Comparison of ENCODE assay signal across 8 mouse cellular contexts in genomic region chr10:76344711-76345539, GRCm38 (mm10). TPM values are rescaled to one million over a fixed set of nuclear protein-coding genes. Genes with fewer than 3 reads are reported as not detected.
DNase-seq lines count a peak whose midpoint lies in the region; ATAC-seq and TF ChIP-seq lines count a peak whose summit lies in the region.

TSS of gene Dip2a (minus strand) at chr10:76345291.

- no peaks in the 10 kb centered on the region for H3K9me3 ChIP-seq in heart, embryonic 10.5 days
- no peaks in the 10 kb centered on the region for H3K9me3 ChIP-seq in kidney, embryonic 15.5 days (replicated peaks)

- H3K9ac ChIP-seq in kidney, embryonic 15.5 days: peak within 1 kb of the TSS; percentile 81

- TF ChIP-seq CTCF in bone marrow macrophage, adult 2 months (IDR thresholded peaks at IDR 0.05; ENCODE audit: low read depth, low read length): no peak
- no peak for TF ChIP-seq CTCF in embryonic fibroblast, embryonic 13.5 days (IDR thresholded peaks at IDR 0.05; ENCODE audit: borderline replicate concordance, insufficient read depth, low read length)

- DNase-seq in A20 (ENCODE audit: low read depth, low spot score) (peak; percentile 92), liver (peak; percentile 95)
- peak; percentile 95 for DNase-seq in heart, embryonic 10.5 days (ENCODE audit: low spot score)
- peak; percentile 91 to 96 for DNase-seq in spleen, postnatal 4 days (ENCODE audit: low spot score in 2 of 2)

- no peaks in the 10 kb centered on the region for H3K27me3 ChIP-seq in heart, embryonic 10.5 days (ENCODE audit: insufficient read depth, poor library complexity, severe bottlenecking)
- no peaks in the 10 kb centered on the region for H3K27me3 ChIP-seq in kidney, embryonic 15.5 days

- ATAC-seq in kidney, embryonic 15.5 days (replicated peaks; ENCODE audit: low FRiP score): peak; percentile 96
- peak; percentile 82 for ATAC-seq in monocyte, adult 5-6 weeks (replicated peaks; ENCODE audit: insufficient number of reproducible peaks, low FRiP score, low TSS enrichment, poor library complexity, severe bottlenecking)

- under 1% methylated on average over 93 of the region's 94 CpGs for WGBS in heart, embryonic 10.5 days
- whole genome bisulfite sequencing in kidney, embryonic 15.5 days: 1% methylated on average over 87 of the region's 94 CpGs

- TF ChIP-seq POLR2A in bone marrow macrophage, adult 2 months (IDR thresholded peaks at IDR 0.05; ENCODE audit: borderline replicate concordance, low read depth, low read length): no peak
- no peak; the same call in none of the 2 replicates for TF ChIP-seq POLR2A in embryonic fibroblast, embryonic 13.5 days (IDR thresholded peaks at IDR 0.05; ENCODE audit: low read depth, low read length)

- peak within 1 kb of the TSS; percentile 87 for H3K4me2 ChIP-seq in kidney, embryonic 15.5 days

- H3K36me3 ChIP-seq in heart, embryonic 10.5 days: peaks cover 10% of the 10 kb centered on the region
- H3K36me3 ChIP-seq in kidney, embryonic 15.5 days: peaks cover 10% of the 10 kb centered on the region

- H3K4me1 ChIP-seq in bone marrow macrophage, adult 2 months (ENCODE audit: control insufficient read depth, insufficient read depth, low read length): peaks cover 13% of the 10 kb centered on the region
- H3K4me1 ChIP-seq in embryonic fibroblast, embryonic 13.5 days (ENCODE audit: control insufficient read depth, insufficient read depth, low read length): no peaks in the 10 kb centered on the region
- peaks cover 18% of the 10 kb centered on the region for H3K4me1 ChIP-seq in heart, embryonic 10.5 days
- H3K4me1 ChIP-seq in kidney, embryonic 15.5 days: peaks cover 28% of the 10 kb centered on the region

- H3K4me3 ChIP-seq in bone marrow macrophage, adult 2 months (ENCODE audit: insufficient read depth, low read length): peak within 1 kb of the TSS; percentile 73
- H3K4me3 ChIP-seq in embryonic fibroblast, embryonic 13.5 days (ENCODE audit: insufficient read depth, low read length): peak within 1 kb of the TSS; percentile 79
- peak within 1 kb of the TSS; percentile 88 for H3K4me3 ChIP-seq in heart, embryonic 10.5 days
- H3K4me3 ChIP-seq in kidney, embryonic 15.5 days (replicated peaks): peak within 1 kb of the TSS; percentile 70

- H3K27ac ChIP-seq in bone marrow macrophage, adult 2 months (ENCODE audit: insufficient read depth, low read depth, low read length): no peak within 1 kb of the TSS
- no peak within 1 kb of the TSS for H3K27ac ChIP-seq in embryonic fibroblast, embryonic 13.5 days (ENCODE audit: insufficient read depth, low read length)
- peak within 1 kb of the TSS; percentile 95 for H3K27ac ChIP-seq in heart, embryonic 10.5 days
- H3K27ac ChIP-seq in kidney, embryonic 15.5 days: peak within 1 kb of the TSS; percentile 84

RNA-seq across cellular contexts. Expression of gene Dip2a, which starts in this region (rescaled TPM):
- 10.8 and 12.1 TPM in 2 replicates for polyA plus RNA-seq in bone marrow macrophage, adult 2 months (2012; ENCODE audit: insufficient read depth, insufficient read length, missing spikeins)
- 28.2 and 30.9 TPM in 2 replicates for polyA plus RNA-seq in embryonic fibroblast, embryonic 13.5 days (2011; ENCODE audit: insufficient read length, low read depth, missing spikeins)
- polyA plus RNA-seq in heart, embryonic 10.5 days (2016; fragmentation: Nextera tagmentation; extraction: Ambion mirVana): 8.0 and 9.1 TPM in 2 replicates
- polyA plus RNA-seq in kidney, embryonic 15.5 days (2015; fragmentation: Nextera tagmentation; extraction: Ambion mirVana): 9.7 and 11.3 TPM in 2 replicates
- total RNA-seq in monocyte, adult 5-6 weeks (2017): 5.5 to 8.2 TPM (median 6.8 TPM) in 3 replicates

Comparison
In these comparisons a context has a peak if more than half of its experiments do, and no peak if none do; other contexts are left out.
1. H3K27ac ChIP-seq: peak in heart, embryonic 10.5 days (single experiment) and kidney, embryonic 15.5 days (single experiment); none in bone marrow macrophage, adult 2 months (single experiment) and embryonic fibroblast, embryonic 13.5 days (single experiment).
2. Peak in every context shown above with its lines, with median percentiles within 50 percentile points of each other: DNase-seq and H3K4me3 ChIP-seq.